16 mouse cellular contexts compared by ENCODE assay signal in genomic region chr11:118182353-118182752, GRCm38 (mm10).
"Had no signal": no experiment of that assay in that cellular context is flagged by ENCODE, and none has a peak within 500 bp of the region (broad histone marks: within the 10 kb centered on the region; RNA-seq: fewer than 3 reads in every experiment).

No protein-coding gene starts in this region.

- H3K4me3 ChIP-seq: limb, embryonic 12.5 days; liver, embryonic 13.5 days; lung, embryonic 15.5 days; megakaryocyte, embryonic 14.5 days; midbrain, embryonic 15.5 days had no signal

- DNase-seq: kidney, postnatal 10 days; kidney, postnatal 4 days; liver; liver, embryonic 13.5 days; liver, postnatal 0 days; lung, postnatal 14 days; right cerebral cortex, adult 18-20 months; right cerebral cortex, postnatal 25 days; thymus, adult 18-20 months; thymus, postnatal 14 days had no signal

- H3K9ac ChIP-seq: limb, embryonic 12.5 days; liver, embryonic 13.5 days; liver, postnatal 0 days; lung, embryonic 15.5 days; midbrain, embryonic 15.5 days had no signal

- H3K4me1 ChIP-seq: limb, embryonic 12.5 days; midbrain, embryonic 15.5 days had no signal

- H3K9me3 ChIP-seq: limb, embryonic 12.5 days; liver, embryonic 13.5 days; lung, embryonic 15.5 days; megakaryocyte, embryonic 14.5 days; midbrain, embryonic 15.5 days had no signal

- ATAC-seq: liver, postnatal 0 days; midbrain, embryonic 15.5 days had no signal

- H3K27me3 ChIP-seq: limb, embryonic 12.5 days; liver, embryonic 13.5 days; lung, embryonic 15.5 days; megakaryocyte, embryonic 14.5 days; midbrain, embryonic 15.5 days had no signal

- H3K27ac ChIP-seq: limb, embryonic 12.5 days; liver, embryonic 13.5 days; lung, embryonic 15.5 days; macrophage; midbrain, embryonic 15.5 days had no signal

- H3K4me2 ChIP-seq: limb, embryonic 12.5 days; liver, embryonic 13.5 days; lung, embryonic 15.5 days; midbrain, embryonic 11.5 days; midbrain, embryonic 15.5 days had no signal
